Mouse (Mus musculus): ENCODE data around the gene Btbd6. TPM values are rescaled to one million over a fixed set of nuclear protein-coding genes. Genes with fewer than 3 reads are reported as not detected.

Btbd6 gene
- polyA plus RNA-seq, 1 experiment from 2014 or later: 6.3 TPM

GRCm38 (mm10) chr12:112990706-112991405 lies 14.6 kb downstream of the Btbd6 start:
- H3K27me3 ChIP-seq: no peaks in the 10 kb centered on the region
- H3K36me3 ChIP-seq: peaks cover 62% of the 10 kb centered on the region
- no peak for ATAC-seq (ENCODE audit: low read depth)
- DNase-seq: no peak
- no peak overlapping the region; the same call in 1 of the 2 replicates for H3K27ac ChIP-seq
- 58% methylated on average over 5 of the region's 5 CpGs for WGBS (ENCODE audit: insufficient replicate concordance)
- no peak overlapping the region for H3K4me3 ChIP-seq (replicated peaks)
- peaks cover 34% of the 10 kb centered on the region for H3K4me1 ChIP-seq (replicated peaks)
- no peak overlapping the region for H3K9ac ChIP-seq
- H3K4me2 ChIP-seq: no peak overlapping the region
- no peaks in the 10 kb centered on the region for H3K9me3 ChIP-seq (replicated peaks)

GRCm38 (mm10) chr12:112991444-112991843 lies 15.2 kb downstream of the Btbd6 start:
- ATAC-seq (ENCODE audit: low read depth) (0 out of 2 replicates have a peak, but pooled peaks have one; percentile 22), DNase-seq (no peak)
- Histone ChIP-seq H3K27me3 (no peaks in the 10 kb centered on the region), H3K9ac (no peak overlapping the region), H3K9me3 (replicated peaks) (no peaks in the 10 kb centered on the region), H3K27ac (peak overlapping the region; percentile 36), H3K36me3 (peaks cover 62% of the 10 kb centered on the region), H3K4me2 (no peak overlapping the region), H3K4me1 (replicated peaks) (peaks cover 34% of the 10 kb centered on the region), H3K4me3 (replicated peaks) (no peak overlapping the region)
- 17% methylated on average over 2 of the region's 2 CpGs for WGBS (ENCODE audit: insufficient replicate concordance)

GRCm38 (mm10) chr12:112994153-112994552 lies 17.9 kb downstream of the Btbd6 start:
- DNase-seq (no peak), ATAC-seq (ENCODE audit: low read depth) (0 out of 2 replicates have a peak, but pooled peaks have one; percentile 18)
- Histone ChIP-seq H3K9ac (no peak overlapping the region), H3K27ac (peak overlapping the region; percentile 13; the same call in 1 of the 2 replicates), H3K27me3 (no peaks in the 10 kb centered on the region), H3K4me2 (no peak overlapping the region), H3K9me3 (replicated peaks) (no peaks in the 10 kb centered on the region), H3K4me3 (replicated peaks) (no peak overlapping the region), H3K4me1 (replicated peaks) (peaks cover 56% of the 10 kb centered on the region), H3K36me3 (peaks cover 50% of the 10 kb centered on the region)
- 52% methylated on average over 4 of the region's 4 CpGs for WGBS (ENCODE audit: insufficient replicate concordance)

GRCm38 (mm10) chr12:112999569-113000293 lies 23.4 kb downstream of the Btbd6 start:
- Histone ChIP-seq H3K9me3 (replicated peaks) (no peaks in the 10 kb centered on the region), H3K27ac (peak overlapping the region; percentile 98), H3K4me3 (replicated peaks) (peak overlapping the region; percentile 95), H3K4me1 (replicated peaks) (peaks cover 47% of the 10 kb centered on the region), H3K36me3 (peaks cover 25% of the 10 kb centered on the region), H3K9ac (peak overlapping the region; percentile 95), H3K27me3 (0 out of 2 replicates have a peak, but pooled peaks cover 6% of the 10 kb centered on the region), H3K4me2 (peak overlapping the region; percentile 90)
- ATAC-seq (ENCODE audit: low read depth) (peak; percentile 3), DNase-seq (no peak)
- WGBS (ENCODE audit: insufficient replicate concordance): under 1% methylated on average over 56 of the region's 56 CpGs

- Histone ChIP-seq H3K36me3 (peaks cover 19% of the 10 kb centered on the region), H3K9ac (peak within 1 kb of the TSS; percentile 95), H3K27ac (peak within 1 kb of the TSS; percentile 98), H3K9me3 (replicated peaks) (no peaks in the 10 kb centered on the region), H3K27me3 (0 out of 2 replicates have a peak, but pooled peaks cover 6% of the 10 kb centered on the region), H3K4me2 (peak within 1 kb of the TSS; percentile 94), H3K4me3 (replicated peaks) (peak within 1 kb of the TSS; percentile 95), H3K4me1 (replicated peaks) (peaks cover 42% of the 10 kb centered on the region)
- under 1% methylated on average over 96 of the region's 96 CpGs for WGBS (ENCODE audit: insufficient replicate concordance)
- ATAC-seq (ENCODE audit: low read depth): peak; percentile 94
- DNase-seq: peak; percentile 98
Observed at GRCm38 (mm10) chr12:113000294-113001132, 24.2 kb downstream of the Btbd6 start, which contains the start of gene Brf1. TSS of gene Brf1 (minus strand) at chr12:113000704.

- Histone ChIP-seq H3K27me3 (0 out of 2 replicates have a peak, but pooled peaks cover 7% of the 10 kb centered on the region), H3K36me3 (peaks cover 13% of the 10 kb centered on the region; the same call in 1 of the 2 replicates), H3K4me2 (peak overlapping the region; percentile 94), H3K9me3 (replicated peaks) (no peaks in the 10 kb centered on the region), H3K4me3 (replicated peaks) (peak overlapping the region; percentile 95), H3K4me1 (replicated peaks) (peaks cover 42% of the 10 kb centered on the region), H3K9ac (peak overlapping the region; percentile 81), H3K27ac (peak overlapping the region; percentile 98)
- 3% methylated on average over 5 of the region's 5 CpGs for WGBS (ENCODE audit: insufficient replicate concordance)
- DNase-seq (no peak), ATAC-seq (ENCODE audit: low read depth) (peak; percentile 15; the same call in 1 of the 2 replicates)
Observed at GRCm38 (mm10) chr12:113001133-113001474, 24.8 kb downstream of the Btbd6 start.

- Histone ChIP-seq H3K9ac (no peak overlapping the region), H3K4me2 (no peak overlapping the region), H3K27ac (no peak overlapping the region), H3K9me3 (replicated peaks) (no peaks in the 10 kb centered on the region), H3K4me1 (replicated peaks) (peaks cover 32% of the 10 kb centered on the region), H3K27me3 (0 out of 2 replicates have a peak, but pooled peaks cover 10% of the 10 kb centered on the region), H3K36me3 (no peaks in the 10 kb centered on the region), H3K4me3 (replicated peaks) (no peak overlapping the region)
- DNase-seq (no peak), ATAC-seq (ENCODE audit: low read depth) (no peak)
- 26% methylated on average over 2 of the region's 2 CpGs for WGBS (ENCODE audit: insufficient replicate concordance)
Observed at GRCm38 (mm10) chr12:113002667-113003066, 26.4 kb downstream of the Btbd6 start.

- Histone ChIP-seq H3K27ac (no peak overlapping the region), H3K36me3 (no peaks in the 10 kb centered on the region), H3K27me3 (0 out of 2 replicates have a peak, but pooled peaks cover 10% of the 10 kb centered on the region), H3K4me1 (replicated peaks) (peaks cover 19% of the 10 kb centered on the region), H3K9me3 (replicated peaks) (no peaks in the 10 kb centered on the region), H3K4me2 (no peak overlapping the region), H3K9ac (no peak overlapping the region), H3K4me3 (replicated peaks) (no peak overlapping the region)
- 75% methylated on average over 8 of the region's 8 CpGs for WGBS (ENCODE audit: insufficient replicate concordance)
- no peak for ATAC-seq (ENCODE audit: low read depth)
- no peak for DNase-seq
Observed at GRCm38 (mm10) chr12:113004011-113004410, 27.7 kb downstream of the Btbd6 start.

- ATAC-seq (ENCODE audit: low read depth): no peak
- 30% methylated on average over 4 of the region's 4 CpGs for WGBS (ENCODE audit: insufficient replicate concordance)
- no peak overlapping the region for H3K27ac ChIP-seq
- DNase-seq: peak; percentile 33
- H3K4me2 ChIP-seq: no peak overlapping the region
- no peak overlapping the region for H3K4me3 ChIP-seq (replicated peaks)
- no peaks in the 10 kb centered on the region for H3K9me3 ChIP-seq (replicated peaks)
- peaks cover 15% of the 10 kb centered on the region for H3K4me1 ChIP-seq (replicated peaks)
- 0 out of 2 replicates have a peak, but pooled peaks cover 10% of the 10 kb centered on the region for H3K27me3 ChIP-seq
- no peaks in the 10 kb centered on the region for H3K36me3 ChIP-seq
- H3K9ac ChIP-seq: no peak overlapping the region
Observed at GRCm38 (mm10) chr12:113004993-113005392, 28.7 kb downstream of the Btbd6 start.

- Histone ChIP-seq H3K4me2 (no peak overlapping the region), H3K9ac (no peak overlapping the region), H3K36me3 (no peaks in the 10 kb centered on the region), H3K27ac (no peak overlapping the region), H3K4me3 (replicated peaks) (no peak overlapping the region), H3K27me3 (no peaks in the 10 kb centered on the region), H3K9me3 (replicated peaks) (no peaks in the 10 kb centered on the region), H3K4me1 (replicated peaks) (peaks cover 39% of the 10 kb centered on the region)
- DNase-seq: no peak
- no peak for ATAC-seq (ENCODE audit: low read depth)
- WGBS (ENCODE audit: insufficient replicate concordance): 69% methylated on average over 6 of the region's 6 CpGs
Observed at GRCm38 (mm10) chr12:113011702-113012360, 35.5 kb downstream of the Btbd6 start.

All from liver, embryonic 13.5 days (tissue).